Mouse (Mus musculus): ENCODE data around the gene Acer2.
"Not testable (repeated sequence)": the region's sequence is repeated elsewhere in the genome, so short reads cannot be mapped to it uniquely, and the experiment has no call there.

Acer2 gene

GRCm38 (mm10) chr4:86874146-86874847 lies at the start of gene Acer2:
TSS of gene Acer2 (plus strand) at chr4:86874396.
- DNase-seq (ENCODE audit: low read depth): peak; percentile 83

GRCm38 (mm10) chr4:86825143-86825542 lies 49.1 kb upstream of the Acer2 start:
- no peak for DNase-seq (ENCODE audit: low read depth)

GRCm38 (mm10) chr4:86831896-86832295 lies 42.3 kb upstream of the Acer2 start:
- DNase-seq (ENCODE audit: low read depth): no peak

GRCm38 (mm10) chr4:86841141-86841540 lies 33.1 kb upstream of the Acer2 start:
- not testable (repeated sequence) for DNase-seq (ENCODE audit: low read depth)

- no peak for DNase-seq (ENCODE audit: low read depth)
Observed at GRCm38 (mm10) chr4:86845384-86845783, 28.8 kb upstream of the Acer2 start.

- DNase-seq (ENCODE audit: low read depth): no peak
Observed at GRCm38 (mm10) chr4:86847246-86847645, 26.9 kb upstream of the Acer2 start.

- no peak for DNase-seq (ENCODE audit: low read depth)
Observed at GRCm38 (mm10) chr4:86851331-86851730, 22.9 kb upstream of the Acer2 start.

- DNase-seq (ENCODE audit: low read depth): no peak
Observed at GRCm38 (mm10) chr4:86852018-86852417, 22.2 kb upstream of the Acer2 start.

GRCm38 (mm10) chr4:86852813-86853590 lies 21.2 kb upstream of the Acer2 start:
- no peak for DNase-seq (ENCODE audit: low read depth)

GRCm38 (mm10) chr4:86856304-86857112 lies 17.7 kb upstream of the Acer2 start:
- DNase-seq (ENCODE audit: low read depth): no peak

- peak; percentile 95 for DNase-seq (ENCODE audit: low read depth)
Observed at GRCm38 (mm10) chr4:86857113-86858069, 16.8 kb upstream of the Acer2 start, which contains the start of gene Rps6. TSS of gene Rps6 (minus strand) at chr4:86857412.

- no peak for DNase-seq (ENCODE audit: low read depth)
Observed at GRCm38 (mm10) chr4:86858070-86858440, 16.1 kb upstream of the Acer2 start.

GRCm38 (mm10) chr4:86864087-86864486 lies 10.1 kb upstream of the Acer2 start:
- no peak for DNase-seq (ENCODE audit: low read depth)

GRCm38 (mm10) chr4:86871988-86872387 lies 2.2 kb upstream of the Acer2 start:
- no peak for DNase-seq (ENCODE audit: low read depth)

- no peak for DNase-seq (ENCODE audit: low read depth)
Observed at GRCm38 (mm10) chr4:86873072-86873471, 1.1 kb upstream of the Acer2 start.

- no peak for DNase-seq (ENCODE audit: low read depth)
Observed at GRCm38 (mm10) chr4:86879477-86879876, 5.3 kb downstream of the Acer2 start.

GRCm38 (mm10) chr4:86881178-86881577 lies 7.0 kb downstream of the Acer2 start:
- no peak for DNase-seq (ENCODE audit: low read depth)

GRCm38 (mm10) chr4:86882413-86882812 lies 8.2 kb downstream of the Acer2 start:
- no peak for DNase-seq (ENCODE audit: low read depth)

- DNase-seq (ENCODE audit: low read depth): no peak
Observed at GRCm38 (mm10) chr4:86884945-86885344, 10.7 kb downstream of the Acer2 start.

GRCm38 (mm10) chr4:86885790-86886159 lies 11.6 kb downstream of the Acer2 start:
- DNase-seq (ENCODE audit: low read depth): no peak

- peak; percentile 49 for DNase-seq (ENCODE audit: low read depth)
Observed at GRCm38 (mm10) chr4:86886160-86886878, 12.1 kb downstream of the Acer2 start.
